Mouse (Mus musculus) brain, embryonic 14.5 days (tissue): Measurements from ENCODE around the gene Dazap2. TPM values are rescaled to one million over a fixed set of nuclear protein-coding genes. Genes with fewer than 3 reads are reported as not detected.
"Not testable (repeated sequence)": the region's sequence is repeated elsewhere in the genome, so short reads cannot be mapped to it uniquely, and the experiment has no call there.

Experiments used
- DNase-seq: peaks from one replicate; pipeline ENCODE4 v3.0.0-alpha.2; 2011; ENCODE audit warnings: low read depth
- CTCF ChIP-seq: fragments of 200-500 bp; IDR thresholded peaks from 2 replicates; pipeline ENCODE4 v1.5.1; 2012; ENCODE audit warnings: inconsistent platforms, mild to moderate bottlenecking, moderate library complexity, borderline replicate concordance; ENCODE audit not compliant: insufficient read depth, insufficient read length; ENCODE audit errors: extremely low read depth
- POLR2A ChIP-seq: fragments of 200-500 bp; IDR thresholded peaks from 2 replicates; pipeline ENCODE4 v1.6.1; 2012; ENCODE audit warnings: mild to moderate bottlenecking, inconsistent platforms, borderline replicate concordance; ENCODE audit not compliant: poor library complexity, insufficient read depth, insufficient read length, severe bottlenecking; ENCODE audit errors: extremely low read depth
- polyA plus RNA-seq: library from polyadenylated mRNA; depleted of rRNA; stranded (reverse); fragments of >200 nt; gene quantifications from 2 replicates; pipeline ENCODE4 v1.2.3, GENCODE M21; 2012

Dazap2 gene
- polyA plus RNA-seq, 1 experiment = 139 TPM

- DNase-seq = peak; percentile 89
- TF ChIP-seq CTCF = peak; percentile 93
- no peak for TF ChIP-seq POLR2A
Observed at GRCm38 (mm10) chr15:100613584-100613983, 1.6 kb upstream of the Dazap2 start.

GRCm38 (mm10) chr15:100614218-100614995 lies 742 bp upstream of the Dazap2 start:
- no peak for DNase-seq
- no peak for TF ChIP-seq POLR2A
- TF ChIP-seq CTCF = no peak

- DNase-seq = peak; percentile 97
- TF ChIP-seq POLR2A (peak; percentile 39; the same call in 1 of the 2 replicates), CTCF (no peak)
Observed at GRCm38 (mm10) chr15:100615825-100616220, 674 bp downstream of the Dazap2 start.

GRCm38 (mm10) chr15:100616221-100616620 lies 1.1 kb downstream of the Dazap2 start:
- no peak for TF ChIP-seq POLR2A
- no peak for TF ChIP-seq CTCF
- no peak for DNase-seq

GRCm38 (mm10) chr15:100619200-100619599 lies 4.1 kb downstream of the Dazap2 start:
- DNase-seq = no peak
- TF ChIP-seq CTCF (no peak), POLR2A (no peak)

GRCm38 (mm10) chr15:100621671-100622070 lies 6.5 kb downstream of the Dazap2 start:
- not testable (repeated sequence) for DNase-seq

GRCm38 (mm10) chr15:100622164-100622563 lies 7.0 kb downstream of the Dazap2 start:
- no peak for TF ChIP-seq CTCF
- no peak for TF ChIP-seq POLR2A
- no peak for DNase-seq

- DNase-seq = no peak
- no peak for TF ChIP-seq CTCF
- TF ChIP-seq POLR2A = no peak
Observed at GRCm38 (mm10) chr15:100623754-100624153, 8.6 kb downstream of the Dazap2 start.

- DNase-seq = no peak
- TF ChIP-seq CTCF (no peak), POLR2A (no peak)
Observed at GRCm38 (mm10) chr15:100624435-100624834, 9.3 kb downstream of the Dazap2 start.

- TF ChIP-seq CTCF = no peak
- DNase-seq = no peak
Observed at GRCm38 (mm10) chr15:100627287-100627686, 12.1 kb downstream of the Dazap2 start.

GRCm38 (mm10) chr15:100627774-100628370 lies 12.7 kb downstream of the Dazap2 start:
- TF ChIP-seq CTCF (no peak), POLR2A (no peak)
- DNase-seq = no peak

GRCm38 (mm10) chr15:100628797-100629196 lies 13.6 kb downstream of the Dazap2 start:
- DNase-seq = no peak
- TF ChIP-seq CTCF (no peak), POLR2A (no peak)

GRCm38 (mm10) chr15:100630126-100630525 lies 15.0 kb downstream of the Dazap2 start:
- DNase-seq = no peak
- TF ChIP-seq CTCF = no peak
- no peak for TF ChIP-seq POLR2A
